Mouse (Mus musculus): Measurements from ENCODE around the gene Npy1r. TPM values are rescaled to one million over a fixed set of nuclear protein-coding genes. Genes with fewer than 3 reads are reported as not detected.

The Npy1r gene
- polyA plus RNA-seq (2011; ENCODE audit: insufficient read depth, insufficient read length, low read depth, missing spikeins) = not detected in 2 replicates

DNA sequence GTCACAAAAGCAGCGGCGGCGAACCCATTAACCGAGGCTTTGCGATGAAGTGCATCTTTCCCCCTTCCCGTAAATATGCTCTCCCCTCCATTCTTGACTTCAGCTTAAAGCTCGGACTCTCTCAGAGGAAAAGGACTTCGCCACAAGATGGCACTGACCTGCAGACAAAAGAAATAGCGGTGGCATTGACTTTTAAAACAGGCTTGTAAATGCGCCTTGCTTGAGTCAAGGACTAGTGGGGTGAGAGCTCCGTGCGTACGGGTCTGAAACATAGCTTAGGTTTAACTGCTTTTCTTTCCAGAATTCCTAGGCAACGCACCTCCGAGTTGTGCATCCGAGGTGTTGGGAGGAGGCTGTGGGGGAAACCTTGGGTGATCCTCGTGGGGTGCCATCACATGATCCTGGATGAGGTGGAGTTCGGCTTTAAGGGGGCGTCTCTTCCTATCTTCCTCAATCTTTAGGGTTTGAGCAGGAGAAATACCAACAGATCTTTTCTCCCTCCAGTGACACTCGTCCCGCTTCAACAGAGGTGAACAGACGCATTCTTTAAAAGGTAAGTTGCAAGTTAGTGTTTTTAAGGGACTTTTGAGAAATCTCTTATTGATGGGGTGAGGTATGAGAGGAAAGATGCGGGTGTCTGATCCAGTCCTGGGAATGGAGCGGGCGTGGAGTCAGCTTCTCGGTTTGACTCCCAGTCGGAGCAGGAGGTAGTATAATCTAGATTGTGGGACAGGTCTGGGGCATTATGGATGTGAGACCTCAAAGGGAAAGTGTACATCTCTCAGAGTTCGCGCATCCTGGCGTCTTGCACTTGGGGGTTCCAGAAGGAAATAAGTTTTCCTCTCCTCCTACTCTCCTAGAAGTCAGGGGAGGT lies at the start of gene Npy1r:
Gene Npy1r, plus strand, starts transcription at position 223 of the 874 bp plus-strand sequence.
- Histone ChIP-seq H3K27me3 (ENCODE audit: control insufficient read depth, insufficient read depth, low read length, poor library complexity, severe bottlenecking) (peaks cover 14% of the 10 kb centered on the region), H3K9me3 (replicated peaks; ENCODE audit: control insufficient read depth, insufficient read depth, low read length, poor library complexity, severe bottlenecking) (no peaks in the 10 kb centered on the region), H3K36me3 (ENCODE audit: control insufficient read depth, insufficient read depth, low read length, poor library complexity, severe bottlenecking) (no peaks in the 10 kb centered on the region), H3K4me3 (ENCODE audit: low read depth, low read length) (peak within 1 kb of the TSS; percentile 38; the same call in 1 of the 2 replicates), H3K9ac (ENCODE audit: low read depth, poor library complexity, severe bottlenecking) (no peak within 1 kb of the TSS), H3K4me1 (ENCODE audit: control insufficient read depth, insufficient read depth, low read length) (no peaks in the 10 kb centered on the region), H3K27ac (ENCODE audit: insufficient read depth, low read length) (no peak within 1 kb of the TSS)
- TF ChIP-seq EP300 (IDR thresholded peaks at IDR 0.05; ENCODE audit: insufficient read depth, low read depth, low read length) (no peak), CTCF (IDR thresholded peaks at IDR 0.05; ENCODE audit: low read depth, low read length) (peak; percentile 9)

- Histone ChIP-seq H3K9ac (ENCODE audit: low read depth, poor library complexity, severe bottlenecking) (no peak overlapping the region), H3K27me3 (ENCODE audit: control insufficient read depth, insufficient read depth, low read length, poor library complexity, severe bottlenecking) (0 out of 2 replicates have a peak, but pooled peaks cover 2% of the 10 kb centered on the region)
Observed at GRCm38 (mm10) chr8:66681261-66681660, 15.7 kb upstream of the Npy1r start.

DNA sequence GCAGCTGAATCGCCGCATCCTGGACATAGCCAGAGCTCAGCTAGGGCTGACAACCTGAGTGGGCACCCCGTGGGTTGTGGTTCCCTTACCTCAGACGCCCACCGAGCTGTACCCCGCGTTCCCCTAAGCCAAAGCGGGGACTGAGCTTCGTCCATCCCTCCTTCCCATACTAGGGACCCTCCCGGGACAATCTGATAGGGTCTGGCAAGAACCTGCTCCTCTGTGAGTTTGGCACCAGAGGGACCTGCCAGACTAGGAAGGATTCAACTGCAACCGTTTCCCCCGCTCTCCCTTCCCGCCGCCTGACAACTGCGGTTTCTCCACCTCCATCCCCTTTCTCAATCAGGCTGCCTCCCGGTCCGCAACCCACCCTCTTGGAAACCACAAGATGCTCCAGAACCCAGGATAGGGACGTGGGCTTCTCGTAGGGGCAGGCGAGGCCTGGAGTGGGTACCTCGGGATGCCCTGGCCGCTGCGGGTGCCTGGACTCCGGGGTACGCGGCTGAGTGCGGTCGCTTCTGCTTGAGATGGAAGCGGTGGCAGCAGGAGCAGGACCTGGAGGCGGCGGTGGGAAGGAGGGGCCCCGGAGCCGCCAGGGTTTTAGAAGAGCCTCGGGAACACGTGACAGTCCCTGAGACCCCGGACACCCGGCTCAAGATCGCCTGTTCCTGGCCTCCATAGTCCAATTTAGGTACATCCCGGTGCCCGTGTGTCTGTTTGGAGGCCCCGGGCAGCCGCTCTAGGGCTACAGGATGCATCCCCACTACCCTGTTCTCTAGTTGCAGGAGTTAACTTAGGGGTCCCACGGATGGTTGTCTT lies 9.3 kb upstream of the Npy1r start, which contains the start of gene Npy5r:
Gene Npy5r, minus strand, starts transcription at position 618 of the 819 bp plus-strand sequence.
- Histone ChIP-seq H3K27ac (ENCODE audit: insufficient read depth, low read length) (no peak within 1 kb of the TSS), H3K27me3 (ENCODE audit: control insufficient read depth, insufficient read depth, low read length, poor library complexity, severe bottlenecking) (peaks cover 8% of the 10 kb centered on the region), H3K4me1 (ENCODE audit: control insufficient read depth, insufficient read depth, low read length) (no peaks in the 10 kb centered on the region), H3K36me3 (ENCODE audit: control insufficient read depth, insufficient read depth, low read length, poor library complexity, severe bottlenecking) (no peaks in the 10 kb centered on the region), H3K9ac (ENCODE audit: low read depth, poor library complexity, severe bottlenecking) (peak within 1 kb of the TSS; percentile 7; the same call in 1 of the 2 replicates), H3K9me3 (replicated peaks; ENCODE audit: control insufficient read depth, insufficient read depth, low read length, poor library complexity, severe bottlenecking) (no peaks in the 10 kb centered on the region), H3K4me3 (ENCODE audit: low read depth, low read length) (peak within 1 kb of the TSS; percentile 41)
- TF ChIP-seq CTCF (IDR thresholded peaks at IDR 0.05; ENCODE audit: low read depth, low read length) (no peak), EP300 (IDR thresholded peaks at IDR 0.05; ENCODE audit: insufficient read depth, low read depth, low read length) (no peak), POLR2A (IDR thresholded peaks at IDR 0.05; ENCODE audit: insufficient read depth, low read length) (no peak)

More at GRCm38 (mm10) chr8:66681261-66681660, 15.7 kb upstream of the Npy1r start:
- H3K9me3 ChIP-seq (replicated peaks; ENCODE audit: control insufficient read depth, insufficient read depth, low read length, poor library complexity, severe bottlenecking) = no peaks in the 10 kb centered on the region
- TF ChIP-seq POLR2A (IDR thresholded peaks at IDR 0.05; ENCODE audit: insufficient read depth, low read length) = no peak
- no peak for TF ChIP-seq EP300 (IDR thresholded peaks at IDR 0.05; ENCODE audit: insufficient read depth, low read depth, low read length)
- no peaks in the 10 kb centered on the region for H3K36me3 ChIP-seq (ENCODE audit: control insufficient read depth, insufficient read depth, low read length, poor library complexity, severe bottlenecking)
- H3K4me3 ChIP-seq (ENCODE audit: low read depth, low read length) = no peak overlapping the region
- no peak overlapping the region for H3K27ac ChIP-seq (ENCODE audit: insufficient read depth, low read length)
- H3K4me1 ChIP-seq (ENCODE audit: control insufficient read depth, insufficient read depth, low read length) = no peaks in the 10 kb centered on the region

DNA sequence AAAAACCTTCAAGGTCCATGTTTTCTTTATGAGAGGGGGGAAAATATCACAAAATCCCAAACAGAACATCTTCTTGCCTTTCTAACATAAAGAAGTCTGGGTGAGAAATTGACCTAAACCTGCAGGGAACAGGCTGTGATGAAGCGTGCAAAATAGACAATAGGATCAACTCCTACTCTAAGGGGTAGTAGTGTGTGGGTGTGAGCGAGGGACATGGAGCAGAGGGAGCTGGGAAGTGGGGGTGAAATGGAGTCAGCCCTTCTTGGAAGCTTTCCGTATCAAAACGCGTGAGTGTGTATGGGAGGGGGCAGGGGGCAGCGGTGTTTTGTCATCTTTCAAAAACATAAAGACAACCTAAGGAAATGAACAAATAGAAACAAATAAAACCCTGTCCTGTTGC lies 8.6 kb upstream of the Npy1r start:
- no peaks in the 10 kb centered on the region for H3K36me3 ChIP-seq (ENCODE audit: control insufficient read depth, insufficient read depth, low read length, poor library complexity, severe bottlenecking)
- H3K9me3 ChIP-seq (replicated peaks; ENCODE audit: control insufficient read depth, insufficient read depth, low read length, poor library complexity, severe bottlenecking) = no peaks in the 10 kb centered on the region
- H3K27me3 ChIP-seq (ENCODE audit: control insufficient read depth, insufficient read depth, low read length, poor library complexity, severe bottlenecking) = peaks cover 8% of the 10 kb centered on the region
- H3K9ac ChIP-seq (ENCODE audit: low read depth, poor library complexity, severe bottlenecking) = no peak overlapping the region
- H3K4me3 ChIP-seq (ENCODE audit: low read depth, low read length) = no peak overlapping the region
- no peak overlapping the region for H3K27ac ChIP-seq (ENCODE audit: insufficient read depth, low read length)
- H3K4me1 ChIP-seq (ENCODE audit: control insufficient read depth, insufficient read depth, low read length) = no peaks in the 10 kb centered on the region
- no peak for TF ChIP-seq POLR2A (IDR thresholded peaks at IDR 0.05; ENCODE audit: insufficient read depth, low read length)
- no peak for TF ChIP-seq CTCF (IDR thresholded peaks at IDR 0.05; ENCODE audit: low read depth, low read length)
- no peak for TF ChIP-seq EP300 (IDR thresholded peaks at IDR 0.05; ENCODE audit: insufficient read depth, low read depth, low read length)

DNA sequence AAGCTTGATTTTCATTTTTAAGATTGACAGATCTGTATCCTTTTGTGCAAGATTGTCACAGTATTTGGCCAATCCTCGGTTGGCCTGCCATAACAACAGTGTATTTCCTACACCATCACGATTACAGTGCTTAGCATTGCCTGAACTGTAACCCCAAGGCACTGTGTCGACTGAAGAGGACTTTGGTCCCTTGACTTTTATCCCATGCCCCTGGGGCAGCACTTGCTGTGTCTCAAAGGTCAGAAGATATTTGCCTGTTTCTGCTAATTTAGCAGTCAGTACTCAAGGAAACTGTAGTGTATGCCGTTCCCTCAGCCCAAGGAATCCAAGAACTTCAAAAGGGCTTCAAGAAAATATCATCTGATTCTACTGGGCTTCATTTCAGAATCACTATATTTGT lies 8.2 kb upstream of the Npy1r start:
- H3K4me3 ChIP-seq (ENCODE audit: low read depth, low read length) = no peak overlapping the region
- H3K9me3 ChIP-seq (replicated peaks; ENCODE audit: control insufficient read depth, insufficient read depth, low read length, poor library complexity, severe bottlenecking) = no peaks in the 10 kb centered on the region
- no peaks in the 10 kb centered on the region for H3K4me1 ChIP-seq (ENCODE audit: control insufficient read depth, insufficient read depth, low read length)
- H3K27ac ChIP-seq (ENCODE audit: insufficient read depth, low read length) = no peak overlapping the region
- no peaks in the 10 kb centered on the region for H3K36me3 ChIP-seq (ENCODE audit: control insufficient read depth, insufficient read depth, low read length, poor library complexity, severe bottlenecking)
- H3K9ac ChIP-seq (ENCODE audit: low read depth, poor library complexity, severe bottlenecking) = no peak overlapping the region
- TF ChIP-seq POLR2A (IDR thresholded peaks at IDR 0.05; ENCODE audit: insufficient read depth, low read length) (no peak), CTCF (IDR thresholded peaks at IDR 0.05; ENCODE audit: low read depth, low read length) (no peak), EP300 (IDR thresholded peaks at IDR 0.05; ENCODE audit: insufficient read depth, low read depth, low read length) (no peak)
- peaks cover 10% of the 10 kb centered on the region for H3K27me3 ChIP-seq (ENCODE audit: control insufficient read depth, insufficient read depth, low read length, poor library complexity, severe bottlenecking)
